Mouse (Mus musculus): Measurements from ENCODE around the gene H2al2a. TPM values are rescaled to one million over a fixed set of nuclear protein-coding genes. Genes with fewer than 3 reads are reported as not detected.

H2al2a gene
- polyA plus RNA-seq (2012; rRNA removed; ENCODE audit: low replicate concordance): not detected in 2 replicates

DNA sequence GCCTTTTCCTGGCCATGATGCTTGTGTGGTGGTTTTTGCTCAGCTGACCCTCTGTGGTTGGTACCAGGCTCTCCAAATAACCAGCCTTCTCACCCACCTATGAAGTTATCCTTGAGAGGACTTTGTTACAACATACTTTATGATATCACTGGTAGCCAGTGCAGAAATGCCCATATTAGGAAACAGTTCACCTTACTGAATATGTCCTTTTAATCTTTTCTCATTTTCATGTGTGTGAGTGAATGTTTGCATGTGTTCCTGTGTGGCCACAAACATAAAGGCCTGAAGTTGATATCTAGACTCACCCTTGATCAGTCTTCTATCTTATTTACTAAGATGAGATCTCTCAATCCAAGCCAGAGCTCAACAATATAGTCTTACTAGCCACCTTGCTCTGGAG is at the start of gene H2al2a:
H2al2a (minus strand) TSS at position 101 of the 400 bp plus-strand sequence.

DNA sequence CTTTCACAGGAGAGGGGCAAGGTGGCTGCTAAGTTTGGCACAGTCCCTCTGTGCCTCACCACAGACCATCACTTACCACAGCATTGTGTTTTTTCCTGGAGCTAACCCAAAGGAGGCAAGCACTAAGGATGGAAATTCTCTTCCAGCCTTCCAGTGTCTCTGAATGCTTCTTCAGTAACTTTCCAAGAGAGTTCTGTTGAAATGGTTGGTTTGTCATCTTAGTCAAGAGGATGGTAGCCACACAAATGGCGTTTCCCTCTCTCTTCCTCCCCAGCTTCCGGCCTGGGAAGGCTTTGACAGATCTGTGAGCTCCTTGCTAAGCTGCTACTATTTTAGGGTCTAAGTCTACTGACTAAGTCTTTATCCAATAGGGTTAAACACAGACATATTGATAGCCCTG is 40.7 kb upstream of the H2al2a start, which contains the start of gene A930004D18Rik:
A930004D18Rik (minus strand) TSS at position 247 of the 400 bp plus-strand sequence.

Other genes with a start within 250 kb of the H2al2a start
- gene A930004D18Rik, start 40.8 kb upstream of the H2al2a start, polyA plus RNA-seq (2012; rRNA removed; ENCODE audit: low replicate concordance): 3.3 and 3.5 TPM in 2 replicates
- 1.1 and 4.8 TPM in 2 replicates for gene Skida1, start 52.1 kb upstream of the H2al2a start, polyA plus RNA-seq (2012; rRNA removed; ENCODE audit: low replicate concordance)
- gene Mllt10, start 58.3 kb upstream of the H2al2a start, polyA plus RNA-seq (2012; rRNA removed; ENCODE audit: low replicate concordance): 26.0 and 32.6 TPM in 2 replicates

Measured in subcutaneous adipose tissue, adult 2 months (tissue).